Mouse (Mus musculus): ENCODE data around the gene Eme2. TPM values are rescaled to one million over a fixed set of nuclear protein-coding genes. Genes with fewer than 3 reads are reported as not detected.

The Eme2 gene
- polyA plus RNA-seq, 1 experiment from 2014 or later = 28.4 TPM

DNA sequence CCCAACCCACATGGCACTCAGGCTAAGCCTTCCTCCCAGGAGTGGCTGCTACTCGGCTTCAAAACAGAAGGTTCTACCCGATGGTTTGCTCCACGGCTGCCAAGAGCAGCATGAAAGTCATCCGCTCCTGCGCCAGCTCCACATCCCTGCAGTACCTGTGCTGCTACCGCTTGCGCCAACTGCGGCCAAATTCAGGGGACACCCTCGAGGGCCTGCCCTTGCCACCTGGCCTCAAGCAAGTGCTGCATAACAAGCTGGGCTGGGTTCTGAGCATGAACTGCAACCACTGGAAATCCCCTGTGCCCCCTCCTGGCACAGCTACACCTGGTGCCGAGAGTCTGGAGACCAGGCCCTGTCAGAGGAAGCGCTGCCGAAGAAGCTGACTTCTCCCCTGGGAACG, 3.6 kb downstream of the Eme2 start:
- WGBS = 78% methylated on average over 13 of the region's 13 CpGs
- Histone ChIP-seq H3K27ac (ENCODE audit: low read length) (no peak overlapping the region), H3K27me3 (ENCODE audit: control insufficient read depth, insufficient read depth, low read depth, low read length) (no peaks in the 10 kb centered on the region), H3K4me1 (replicated peaks; ENCODE audit: control insufficient read depth, insufficient read depth, low read length) (peaks cover 23% of the 10 kb centered on the region), H3K36me3 (ENCODE audit: control insufficient read depth, insufficient read depth, low read length) (peaks cover 30% of the 10 kb centered on the region), H3K9ac (ENCODE audit: low read length) (no peak overlapping the region), H3K4me2 (ENCODE audit: low read depth, low read length) (no peak overlapping the region), H3K4me3 (ENCODE audit: low read length) (no peak overlapping the region), H3K9me3 (ENCODE audit: control insufficient read depth, low read length) (no peaks in the 10 kb centered on the region)
- no peak for ATAC-seq (ENCODE audit: low read depth)

DNA sequence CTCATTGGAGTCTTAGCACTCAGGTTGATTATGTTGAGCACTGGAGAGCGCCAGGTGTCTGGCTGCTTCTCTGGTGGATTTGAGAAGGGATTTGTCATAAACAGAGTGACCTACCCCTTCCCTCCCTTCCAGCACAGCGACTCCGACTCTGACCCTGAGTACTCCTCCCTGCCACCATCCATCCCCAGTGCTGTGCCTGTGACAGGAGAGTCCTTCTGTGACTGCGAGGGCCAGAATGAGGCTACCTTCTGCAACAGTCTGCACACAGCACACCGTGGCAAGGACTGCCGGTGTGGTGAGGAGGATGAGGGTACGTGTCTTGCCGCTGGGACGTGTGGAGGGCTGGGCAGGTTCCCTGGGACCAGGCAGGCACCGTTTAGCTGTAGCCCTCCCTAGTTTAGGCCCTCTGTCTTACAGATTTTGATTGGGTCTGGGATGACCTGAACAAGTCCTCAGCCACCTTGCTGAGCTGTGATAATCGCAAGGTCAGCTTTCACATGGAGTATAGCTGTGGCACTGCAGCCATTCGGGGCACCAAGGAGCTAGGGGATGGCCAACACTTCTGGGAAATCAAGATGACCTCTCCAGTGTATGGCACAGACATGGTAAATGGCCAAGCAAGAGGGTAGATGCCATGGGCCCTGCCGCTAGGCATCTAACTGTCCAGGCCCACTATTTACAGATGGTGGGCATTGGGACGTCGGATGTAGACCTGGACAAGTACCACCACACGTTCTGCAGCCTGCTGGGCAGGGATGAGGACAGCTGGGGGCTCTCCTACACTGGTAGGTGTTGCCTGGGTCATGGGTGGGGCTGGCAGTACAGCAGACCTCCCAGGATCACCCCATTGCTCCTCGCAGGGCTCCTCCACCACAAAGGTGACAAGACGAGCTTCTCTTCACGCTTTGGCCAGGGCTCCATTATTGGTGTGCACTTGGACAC, 4.5 kb downstream of the Eme2 start:
- no peak overlapping the region for H3K9ac ChIP-seq (ENCODE audit: low read length)
- peaks cover 21% of the 10 kb centered on the region for H3K4me1 ChIP-seq (replicated peaks; ENCODE audit: control insufficient read depth, insufficient read depth, low read length)
- no peak for ATAC-seq (ENCODE audit: low read depth)
- H3K27me3 ChIP-seq (ENCODE audit: control insufficient read depth, insufficient read depth, low read depth, low read length) = no peaks in the 10 kb centered on the region
- H3K9me3 ChIP-seq (ENCODE audit: control insufficient read depth, low read length) = no peaks in the 10 kb centered on the region
- peaks cover 30% of the 10 kb centered on the region for H3K36me3 ChIP-seq (ENCODE audit: control insufficient read depth, insufficient read depth, low read length)
- no peak overlapping the region for H3K4me2 ChIP-seq (ENCODE audit: low read depth, low read length)
- WGBS = 76% methylated on average over 19 of the region's 19 CpGs
- H3K27ac ChIP-seq (ENCODE audit: low read length) = no peak overlapping the region
- H3K4me3 ChIP-seq (ENCODE audit: low read length) = no peak overlapping the region

DNA sequence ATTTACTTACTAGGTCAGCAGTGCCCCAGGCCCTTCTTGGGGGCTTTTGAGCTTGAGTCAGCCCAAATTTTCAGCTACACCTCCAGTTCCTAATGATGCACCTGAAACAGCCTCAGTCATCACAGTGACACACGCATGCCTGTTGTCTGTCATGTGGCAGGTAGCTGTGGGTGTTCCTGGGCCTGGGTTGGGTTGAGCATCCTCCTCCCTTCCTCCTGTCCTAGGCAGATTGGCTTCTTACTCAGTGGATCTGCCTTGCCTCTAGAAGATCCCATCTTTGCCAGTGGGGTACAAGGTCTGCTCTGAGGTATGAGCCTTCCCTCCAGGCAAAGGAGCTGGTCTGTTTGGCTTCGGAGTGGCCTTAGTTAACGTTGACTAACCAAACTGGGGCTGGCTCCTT, 6.0 kb downstream of the Eme2 start:
- H3K27ac ChIP-seq (ENCODE audit: low read length) = no peak overlapping the region
- no peak overlapping the region for H3K4me3 ChIP-seq (ENCODE audit: low read length)
- no peak overlapping the region for H3K9ac ChIP-seq (ENCODE audit: low read length)
- H3K27me3 ChIP-seq (ENCODE audit: control insufficient read depth, insufficient read depth, low read depth, low read length) = no peaks in the 10 kb centered on the region
- WGBS = 67% methylated on average over 3 of the region's 3 CpGs
- no peak for ATAC-seq (ENCODE audit: low read depth)
- H3K4me1 ChIP-seq (replicated peaks; ENCODE audit: control insufficient read depth, insufficient read depth, low read length) = peaks cover 18% of the 10 kb centered on the region
- no peaks in the 10 kb centered on the region for H3K9me3 ChIP-seq (ENCODE audit: control insufficient read depth, low read length)
- peaks cover 30% of the 10 kb centered on the region for H3K36me3 ChIP-seq (ENCODE audit: control insufficient read depth, insufficient read depth, low read length)
- no peak overlapping the region for H3K4me2 ChIP-seq (ENCODE audit: low read depth, low read length)

DNA sequence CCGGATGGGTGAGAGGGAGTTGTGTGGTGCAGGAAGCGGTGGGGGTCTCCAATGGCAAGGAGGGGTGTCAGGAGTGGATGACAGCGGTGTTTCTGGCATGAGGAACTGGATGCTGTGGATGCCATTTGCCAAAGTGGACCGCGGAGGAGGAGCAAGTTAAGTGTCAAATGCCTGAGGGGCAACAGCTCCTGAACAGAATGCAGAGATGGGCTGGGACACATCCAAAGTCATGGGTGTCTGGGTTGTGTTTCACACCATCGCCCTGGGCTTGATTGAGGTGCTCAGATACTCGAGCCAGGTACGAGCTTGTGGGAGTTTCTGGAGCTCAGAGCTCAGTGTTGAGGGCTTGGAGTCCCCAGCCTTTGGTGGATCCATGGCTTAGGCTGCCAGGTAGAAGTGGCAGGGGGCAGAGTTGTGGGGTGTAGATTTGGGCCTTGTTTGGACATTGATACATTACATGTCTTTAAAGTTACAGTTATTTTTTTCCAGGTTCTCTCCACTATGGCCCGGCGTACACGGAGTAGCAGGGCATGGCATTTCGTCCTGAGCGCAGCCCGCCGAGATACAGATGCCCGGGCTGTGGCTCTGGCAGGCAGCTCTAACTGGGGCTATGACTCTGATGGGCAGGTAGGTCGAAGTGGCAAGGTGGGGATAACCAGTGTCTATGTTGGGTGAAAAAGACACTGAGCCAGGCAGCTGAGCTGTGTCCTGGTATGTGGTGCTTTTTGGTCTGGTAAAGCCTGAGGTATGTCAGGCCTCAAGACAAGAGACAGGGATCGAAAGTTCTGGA, 7.4 kb downstream of the Eme2 start:
- peak overlapping the region; percentile 67 for H3K4me2 ChIP-seq (ENCODE audit: low read depth, low read length)
- no peaks in the 10 kb centered on the region for H3K27me3 ChIP-seq (ENCODE audit: control insufficient read depth, insufficient read depth, low read depth, low read length)
- peaks cover 25% of the 10 kb centered on the region for H3K36me3 ChIP-seq (ENCODE audit: control insufficient read depth, insufficient read depth, low read length)
- ATAC-seq (ENCODE audit: low read depth) = no peak
- H3K27ac ChIP-seq (ENCODE audit: low read length) = no peak overlapping the region
- H3K9me3 ChIP-seq (ENCODE audit: control insufficient read depth, low read length) = no peaks in the 10 kb centered on the region
- H3K9ac ChIP-seq (ENCODE audit: low read length) = peak overlapping the region; percentile 87
- peaks cover 17% of the 10 kb centered on the region for H3K4me1 ChIP-seq (replicated peaks; ENCODE audit: control insufficient read depth, insufficient read depth, low read length)
- H3K4me3 ChIP-seq (ENCODE audit: low read length) = peak overlapping the region; percentile 90
- 59% methylated on average over 18 of the region's 18 CpGs for WGBS

DNA sequence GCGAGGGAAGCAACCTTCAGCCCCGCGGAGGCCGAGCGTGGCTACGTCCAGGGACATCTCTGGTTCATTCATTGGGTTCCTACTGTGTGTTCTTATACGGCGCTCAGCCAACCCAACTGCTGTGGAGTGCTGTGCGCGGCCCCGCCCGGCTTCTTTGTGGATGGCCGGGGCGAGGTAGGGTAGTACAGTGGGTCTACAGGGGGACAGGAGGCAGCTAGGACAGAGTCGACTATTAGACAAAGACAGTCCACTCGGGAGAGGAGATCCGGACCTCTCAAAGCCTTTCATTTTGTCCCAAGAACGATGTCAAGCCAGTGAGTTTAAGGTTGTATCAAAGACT, 8.0 kb downstream of the Eme2 start:
- peak overlapping the region; percentile 87 for H3K9ac ChIP-seq (ENCODE audit: low read length)
- no peaks in the 10 kb centered on the region for H3K27me3 ChIP-seq (ENCODE audit: control insufficient read depth, insufficient read depth, low read depth, low read length)
- peaks cover 20% of the 10 kb centered on the region for H3K36me3 ChIP-seq (ENCODE audit: control insufficient read depth, insufficient read depth, low read length)
- ATAC-seq (ENCODE audit: low read depth) = no peak; the same call in 1 of the 2 replicates
- WGBS = under 1% methylated on average over 18 of the region's 18 CpGs
- peak overlapping the region; percentile 67 for H3K4me2 ChIP-seq (ENCODE audit: low read depth, low read length)
- H3K9me3 ChIP-seq (ENCODE audit: control insufficient read depth, low read length) = no peaks in the 10 kb centered on the region
- peak overlapping the region; percentile 43; the same call in 1 of the 2 replicates for H3K27ac ChIP-seq (ENCODE audit: low read length)
- peak overlapping the region; percentile 90 for H3K4me3 ChIP-seq (ENCODE audit: low read length)
- H3K4me1 ChIP-seq (replicated peaks; ENCODE audit: control insufficient read depth, insufficient read depth, low read length) = peaks cover 17% of the 10 kb centered on the region

DNA sequence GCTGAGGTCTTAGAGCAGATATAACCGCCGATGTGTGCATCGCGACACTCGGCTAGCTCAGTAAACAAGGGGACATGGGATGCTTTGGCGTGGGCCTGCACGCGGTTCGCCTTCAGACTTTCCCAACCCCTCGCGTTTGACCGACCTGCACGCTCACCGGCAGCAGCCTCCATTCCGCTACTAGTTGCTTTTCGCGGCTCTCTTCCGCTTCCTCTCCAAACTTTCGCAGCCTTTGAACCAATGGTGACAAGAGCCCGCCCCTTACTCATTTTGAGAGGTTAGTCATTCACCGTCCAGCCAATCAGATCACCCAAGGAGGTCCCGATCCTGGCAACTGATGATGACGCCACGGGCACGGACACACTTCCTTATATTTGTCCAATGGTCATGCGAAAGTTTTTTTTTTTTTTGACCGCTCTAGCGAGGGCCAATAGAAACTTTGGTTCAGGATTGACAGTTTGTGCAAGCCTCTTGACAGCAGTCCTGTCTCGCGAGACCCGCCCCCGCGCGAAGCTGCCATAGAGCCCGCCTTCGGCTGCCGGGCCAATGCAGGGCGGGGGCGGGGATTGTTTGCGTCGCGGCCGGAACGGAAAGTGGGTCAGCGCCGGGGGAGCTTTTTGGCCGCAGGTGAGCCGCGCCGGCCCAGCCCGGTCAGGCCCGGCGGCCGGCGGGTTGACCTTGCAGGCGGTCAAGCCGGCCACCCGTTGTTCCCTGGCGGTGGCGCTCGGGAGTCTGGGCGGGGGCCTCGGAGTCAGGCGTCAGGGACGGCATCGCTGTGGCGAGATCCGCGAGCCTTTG, 8.6 kb downstream of the Eme2 start, which contains the start of the genes Nubp2 and Spsb3:
Nubp2 (minus strand) TSS at position 216 of the 798 bp plus-strand sequence.
Spsb3 (plus strand) TSS at position 510 of the 798 bp plus-strand sequence.
- Histone ChIP-seq H3K27ac (ENCODE audit: low read length) (peak within 1 kb of the TSS; percentile 43; the same call in 1 of the 2 replicates), H3K4me1 (replicated peaks; ENCODE audit: control insufficient read depth, insufficient read depth, low read length) (peaks cover 17% of the 10 kb centered on the region), H3K4me3 (ENCODE audit: low read length) (peak within 1 kb of the TSS; percentile 90), H3K36me3 (ENCODE audit: control insufficient read depth, insufficient read depth, low read length) (peaks cover 16% of the 10 kb centered on the region), H3K27me3 (ENCODE audit: control insufficient read depth, insufficient read depth, low read depth, low read length) (no peaks in the 10 kb centered on the region), H3K9ac (ENCODE audit: low read length) (peak within 1 kb of the TSS; percentile 87), H3K9me3 (ENCODE audit: control insufficient read depth, low read length) (no peaks in the 10 kb centered on the region), H3K4me2 (ENCODE audit: low read depth, low read length) (peak within 1 kb of the TSS; percentile 90)
- ATAC-seq (ENCODE audit: low read depth) = peak; percentile 97
- under 1% methylated on average over 66 of the region's 69 CpGs for WGBS

DNA sequence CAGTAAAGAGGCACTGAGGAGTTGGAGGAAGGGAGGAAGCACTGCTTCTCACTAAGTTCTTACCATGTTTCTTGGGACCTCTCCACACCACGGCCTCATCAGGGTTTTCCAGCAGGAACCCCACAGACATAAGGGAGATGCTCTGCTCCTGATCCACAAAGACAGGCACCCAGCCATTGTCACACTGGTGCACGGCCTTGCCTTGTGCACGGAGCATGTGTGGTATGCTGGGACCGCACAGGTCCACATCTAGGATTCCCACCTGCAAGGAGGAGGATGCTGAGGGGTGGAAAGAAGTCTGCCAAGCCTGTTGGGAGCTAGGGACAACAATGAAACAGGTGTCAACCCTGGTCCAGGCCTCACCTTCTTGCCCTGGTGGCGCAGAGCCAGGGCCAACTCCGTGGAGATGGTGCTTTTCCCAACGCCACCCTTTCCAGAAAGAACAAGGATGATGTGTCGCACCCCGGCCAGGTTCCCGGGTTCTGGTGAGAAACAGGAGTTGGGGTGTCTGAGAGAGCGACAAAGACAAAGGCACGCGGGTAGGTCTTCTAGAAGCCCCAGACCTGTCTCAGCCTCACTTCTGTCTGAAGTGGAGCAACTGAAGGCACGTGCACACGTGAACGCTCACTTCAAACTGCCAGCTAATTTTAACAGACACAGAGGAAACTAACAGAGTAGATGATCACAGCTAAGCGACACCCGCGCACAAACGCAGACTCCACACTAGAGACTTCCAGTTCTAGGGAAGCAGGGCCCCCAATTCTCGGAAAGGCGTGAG, 9.3 kb downstream of the Eme2 start:
- Histone ChIP-seq H3K36me3 (ENCODE audit: control insufficient read depth, insufficient read depth, low read length) (peaks cover 8% of the 10 kb centered on the region), H3K27me3 (ENCODE audit: control insufficient read depth, insufficient read depth, low read depth, low read length) (no peaks in the 10 kb centered on the region), H3K9ac (ENCODE audit: low read length) (peak overlapping the region; percentile 74), H3K9me3 (ENCODE audit: control insufficient read depth, low read length) (no peaks in the 10 kb centered on the region), H3K4me2 (ENCODE audit: low read depth, low read length) (peak overlapping the region; percentile 90), H3K4me3 (ENCODE audit: low read length) (peak overlapping the region; percentile 86), H3K4me1 (replicated peaks; ENCODE audit: control insufficient read depth, insufficient read depth, low read length) (peaks cover 17% of the 10 kb centered on the region), H3K27ac (ENCODE audit: low read length) (no peak overlapping the region)
- no peak for ATAC-seq (ENCODE audit: low read depth)
- 22% methylated on average over 22 of the region's 22 CpGs for WGBS

DNA sequence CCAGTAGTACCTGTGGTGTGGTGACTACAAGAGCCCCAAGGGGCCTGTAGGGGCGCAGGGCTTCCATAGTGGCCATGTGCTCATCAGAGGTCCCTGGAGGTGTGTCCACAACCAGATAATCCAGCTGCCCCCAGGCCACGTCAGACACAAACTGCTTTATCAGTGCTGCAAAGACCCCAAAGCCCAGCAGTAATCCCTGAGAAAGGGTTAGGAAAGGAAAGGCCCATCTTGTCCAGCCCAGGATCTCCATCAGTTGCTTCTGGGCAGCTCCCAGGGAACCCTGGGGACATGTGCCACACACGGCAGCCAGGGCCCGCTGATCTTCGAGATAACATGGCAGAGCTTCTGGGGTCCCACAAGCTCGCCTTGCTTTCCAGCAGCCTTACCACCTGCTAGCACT, 10.5 kb downstream of the Eme2 start:
- ATAC-seq (ENCODE audit: low read depth) = no peak
- H3K27ac ChIP-seq (ENCODE audit: low read length) = no peak overlapping the region
- no peaks in the 10 kb centered on the region for H3K27me3 ChIP-seq (ENCODE audit: control insufficient read depth, insufficient read depth, low read depth, low read length)
- 80% methylated on average over 6 of the region's 6 CpGs for WGBS
- H3K4me1 ChIP-seq (replicated peaks; ENCODE audit: control insufficient read depth, insufficient read depth, low read length) = peaks cover 17% of the 10 kb centered on the region
- H3K9me3 ChIP-seq (ENCODE audit: control insufficient read depth, low read length) = no peaks in the 10 kb centered on the region
- H3K4me2 ChIP-seq (ENCODE audit: low read depth, low read length) = no peak overlapping the region
- no peak overlapping the region for H3K4me3 ChIP-seq (ENCODE audit: low read length)
- peaks cover 2% of the 10 kb centered on the region; the same call in 1 of the 2 replicates for H3K36me3 ChIP-seq (ENCODE audit: control insufficient read depth, insufficient read depth, low read length)
- H3K9ac ChIP-seq (ENCODE audit: low read length) = no peak overlapping the region
